Mouse (Mus musculus) ES-E14 (cell line): Measurements from ENCODE around the gene Trim33. TPM values are rescaled to one million over a fixed set of nuclear protein-coding genes. Genes with fewer than 3 reads are reported as not detected.

Experiments used
- DNase-seq: peaks from one replicate; pipeline ENCODE4 v3.0.0-alpha.2; 2013; ENCODE audit warnings: low read depth, low spot score
- H3K27ac ChIP-seq: 2 replicates; pipeline ENCODE4 v1.5.1; 2012; ENCODE audit warnings: low read depth, mild to moderate bottlenecking, low read length, moderate library complexity, mixed read lengths; ENCODE audit not compliant: poor library complexity, insufficient read depth, severe bottlenecking
- H3K36me3 ChIP-seq: 2 replicates; pipeline ENCODE4 v1.6.1; 2012; ENCODE audit warnings: mild to moderate bottlenecking, low read length, moderate library complexity, mixed read lengths; ENCODE audit not compliant: control insufficient read depth, poor library complexity, insufficient read depth, severe bottlenecking
- H3K4me1 ChIP-seq, 2 experiments: fragments of 150-350 bp in 1 of 2; sonication (generic) in 1 of 2; 2 replicates each; pipeline ENCODE4 v1.6.1; 2012; ENCODE audit warnings: low read length in 2 of 2, mild to moderate bottlenecking in 1 of 2, mixed read lengths in 1 of 2; ENCODE audit not compliant: control insufficient read depth in 2 of 2, insufficient read depth in 2 of 2, poor library complexity in 1 of 2
- H3K4me3 ChIP-seq, 2 experiments: fragments of 150-350 bp in 1 of 2; sonication (generic) in 1 of 2; 2 replicates each; pipeline ENCODE4 v1.5.1; 2012; ENCODE audit warnings: low read length in 2 of 2, low read depth in 1 of 2, mild to moderate bottlenecking in 1 of 2, mixed read lengths in 1 of 2; ENCODE audit not compliant: insufficient read depth in 1 of 2, poor library complexity in 1 of 2, severe bottlenecking in 1 of 2
- H3K9ac ChIP-seq: 2 replicates; pipeline ENCODE4 v1.6.1; 2012; ENCODE audit warnings: low read depth, mild to moderate bottlenecking, low read length, mixed read lengths; ENCODE audit not compliant: poor library complexity, insufficient read depth, severe bottlenecking
- H3K9me3 ChIP-seq: fragments of 150-350 bp; sonication (generic); 2 replicates; pipeline ENCODE4 v1.6.1; 2012; ENCODE audit warnings: low read depth, mild to moderate bottlenecking, low read length; ENCODE audit not compliant: control insufficient read depth, insufficient read depth
- CHD2 ChIP-seq: IDR thresholded peaks from 2 replicates; pipeline ENCODE4 v1.6.1; 2014; ENCODE audit warnings: mild to moderate bottlenecking, low read depth, low read length, inconsistent platforms
- HCFC1 ChIP-seq: IDR thresholded peaks from 2 replicates; pipeline ENCODE4 v1.6.1; 2012; ENCODE audit warnings: low read length, inconsistent platforms, borderline replicate concordance; ENCODE audit not compliant: insufficient read depth
- MAFK ChIP-seq: IDR thresholded peaks from 2 replicates; pipeline ENCODE4 v1.6.1; 2014; ENCODE audit warnings: mild to moderate bottlenecking, low read depth, low read length, inconsistent platforms; ENCODE audit not compliant: insufficient read depth
- ZC3H11A ChIP-seq: IDR thresholded peaks from 2 replicates; pipeline ENCODE4 v1.6.1; 2012; ENCODE audit warnings: low read depth, mild to moderate bottlenecking, inconsistent platforms, low read length, borderline replicate concordance
- ZNF384 ChIP-seq: IDR thresholded peaks from 2 replicates; pipeline ENCODE4 v1.6.1; 2012; ENCODE audit warnings: low read depth, low read length, inconsistent platforms
- in situ Hi-C, 2 experiments: fragments of 600-800 bp; cut with MboI; formaldehyde crosslinking; loops; one replicate each; pipeline ENCODE4 v1.15.1; 2025; ENCODE audit warnings: low sequenced_read_pairs in 2 of 2, inconsistent platforms in 1 of 2; ENCODE audit not compliant: unreplicated experiment in 2 of 2
- total RNA-seq: library from RNA; depleted of rRNA; stranded (reverse); fragments of 300-350 nt; gene quantifications from 2 replicates; pipeline ENCODE4 v1.2.3, GENCODE M21; 2012

Trim33 gene
- total RNA-seq, 1 experiment = 37.7 TPM

- Histone ChIP-seq H3K36me3 (no peaks in the 10 kb centered on the region), H3K9ac (no peak overlapping the region), H3K4me3 (no peak overlapping the region), H3K9me3 (peaks cover 12% of the 10 kb centered on the region), H3K27ac (no peak overlapping the region), H3K4me1 (no peaks in the 10 kb centered on the region)
- DNase-seq = no peak
- in situ Hi-C loops = no loop called here
- no peak for TF ChIP-seq MAFK
- no peak for TF ChIP-seq CHD2
- no peak for TF ChIP-seq ZC3H11A
- TF ChIP-seq HCFC1 = no peak
- TF ChIP-seq ZNF384 = no peak
Observed at GRCm38 (mm10) chr3:103246627-103247260, 32.3 kb upstream of the Trim33 start.

- DNase-seq = no peak
- H3K9ac ChIP-seq = 0 out of 2 replicates have a peak overlapping the region, but pooled peaks have one; percentile 20
- H3K4me1 ChIP-seq = peaks cover 0 to 5% of the 10 kb centered on the region in 2 experiments; a peak in 1 of 4 replicates
- in situ Hi-C loops = no loop called here
- TF ChIP-seq ZNF384 = no peak
- TF ChIP-seq MAFK = no peak
- no peak for TF ChIP-seq CHD2
- no peaks in the 10 kb centered on the region for H3K36me3 ChIP-seq
- no peaks in the 10 kb centered on the region for H3K9me3 ChIP-seq
- no peak overlapping the region for H3K27ac ChIP-seq
- H3K4me3 ChIP-seq = no peak overlapping the region
Observed at GRCm38 (mm10) chr3:103256089-103256819, 22.8 kb upstream of the Trim33 start.

GRCm38 (mm10) chr3:103262802-103263417, 16.2 kb upstream of the Trim33 start:
- in situ Hi-C loops = no loop called here
- Histone ChIP-seq H3K4me1 (peaks cover 0 to 2% of the 10 kb centered on the region in 2 experiments; a peak in 1 of 4 replicates), H3K9ac (no peak overlapping the region), H3K4me3 (no peak overlapping the region), H3K36me3 (no peaks in the 10 kb centered on the region), H3K9me3 (peaks cover 2% of the 10 kb centered on the region; the same call in 1 of the 2 replicates), H3K27ac (no peak overlapping the region)
- no peak for DNase-seq
- TF ChIP-seq ZNF384 (no peak), ZC3H11A (no peak), MAFK (no peak), HCFC1 (no peak), CHD2 (no peak)

GRCm38 (mm10) chr3:103278561-103279181, 422 bp upstream of the Trim33 start:
- H3K4me3 ChIP-seq = peak overlapping the region; percentile 82 to 97
- H3K4me1 ChIP-seq = peaks cover 3 to 5% of the 10 kb centered on the region in 2 experiments; a peak in 3 of 4 replicates
- DNase-seq = no peak
- in situ Hi-C loops = no loop called here
- TF ChIP-seq HCFC1 = no peak
- TF ChIP-seq ZC3H11A = no peak
- no peak for TF ChIP-seq MAFK
- no peak for TF ChIP-seq CHD2
- TF ChIP-seq ZNF384 = no peak
- H3K9me3 ChIP-seq = no peaks in the 10 kb centered on the region
- H3K27ac ChIP-seq = peak overlapping the region; percentile 92
- H3K36me3 ChIP-seq = no peaks in the 10 kb centered on the region
- H3K9ac ChIP-seq = peak overlapping the region; percentile 89
